Mouse (Mus musculus) forebrain, embryonic 11.5 days (tissue): ENCODE data around the gene Gm428. TPM values are rescaled to one million over a fixed set of nuclear protein-coding genes. Genes with fewer than 3 reads are reported as not detected.
"Not testable (repeated sequence)": the region's sequence is repeated elsewhere in the genome, so short reads cannot be mapped to it uniquely, and the experiment has no call there.

Experiments used
- ATAC-seq: fragments of 200-750 bp; cut with Nextera tagmentation; replicated peaks from 2 replicates; pipeline ENCODE4 v1.8.0; 2017; ENCODE audit warnings: moderate TSS enrichment; ENCODE audit not compliant: low FRiP score
- DNase-seq: peaks from one replicate; pipeline ENCODE4 v3.0.0-alpha.2; 2017; ENCODE audit warnings: low spot score
- H3K27ac ChIP-seq: fragments of 300-500 bp; sonication (generic); 2 replicates; pipeline ENCODE4 v1.5.1; 2014; ENCODE audit warnings: low read depth, low read length
- H3K27me3 ChIP-seq: fragments of 300-500 bp; sonication (generic); 2 replicates; pipeline ENCODE4 v1.6.1; 2014; ENCODE audit warnings: mild to moderate bottlenecking, low read length, mixed read lengths; ENCODE audit not compliant: control insufficient read depth, insufficient read depth
- H3K36me3 ChIP-seq: fragments of 300-500 bp; sonication (generic); 2 replicates; pipeline ENCODE4 v1.6.1; 2014; ENCODE audit warnings: mild to moderate bottlenecking, low read length, moderate library complexity, mixed read lengths; ENCODE audit not compliant: control insufficient read depth, insufficient read depth
- H3K4me1 ChIP-seq: fragments of 300-500 bp; sonication (generic); replicated peaks from 2 replicates; pipeline ENCODE4 v1.6.1; 2014; ENCODE audit warnings: low read length, mixed read lengths; ENCODE audit not compliant: control insufficient read depth, insufficient read depth
- H3K4me2 ChIP-seq: fragments of 300-500 bp; sonication (generic); 2 replicates; pipeline ENCODE4 v1.6.1; 2014; ENCODE audit warnings: low read depth, mild to moderate bottlenecking, low read length, moderate library complexity, mixed read lengths; ENCODE audit not compliant: severe bottlenecking
- H3K4me3 ChIP-seq: fragments of 300-500 bp; sonication (generic); 2 replicates; pipeline ENCODE4 v1.5.1; 2014; ENCODE audit warnings: low read depth, low read length
- H3K9ac ChIP-seq: fragments of 300-500 bp; sonication (generic); 2 replicates; pipeline ENCODE4 v1.6.1; 2014; ENCODE audit warnings: low read length
- H3K9me3 ChIP-seq: fragments of 300-500 bp; sonication (generic); 2 replicates; pipeline ENCODE4 v1.6.1; 2016; ENCODE audit warnings: low read length, mixed read lengths; ENCODE audit not compliant: control insufficient read depth
- WGBS: fragments of 180-500 bp; shearing (Covaris S2); extraction: QIAGEN DNeasy Blood & Tissue Kit; methylation state at CpG from one replicate; pipeline ENCODE4 v1.1.7; 2014; 5-methylcytosine and 5-hydroxymethylcytosine counted together
- polyA plus RNA-seq: library from polyadenylated mRNA; unstranded; fragments of >200 nt; fragmentation: Nextera tagmentation; extraction: Ambion mirVana; gene quantifications from 2 replicates; pipeline ENCODE4 v1.2.1, GENCODE M21; 2014

The Gm428 gene
- polyA plus RNA-seq, result not detected in 2 replicates

- not testable (repeated sequence) for H3K4me2 ChIP-seq, ATAC-seq, H3K4me1 ChIP-seq, H3K9ac ChIP-seq, DNase-seq, H3K4me3 ChIP-seq, H3K27ac ChIP-seq, H3K36me3 ChIP-seq, H3K9me3 ChIP-seq, H3K27me3 ChIP-seq
- no CpG with 5 or more reads among the region's 4 CpGs for WGBS
Measured at GRCm38 (mm10) chr4:73683216-73683615, at the start of gene Gm428. TSS of gene Gm428 (plus strand) at chr4:73683516.

- DNase-seq, H3K4me2 ChIP-seq, H3K9ac ChIP-seq, H3K27me3 ChIP-seq, H3K4me1 ChIP-seq, H3K27ac ChIP-seq, ATAC-seq, H3K36me3 ChIP-seq, H3K9me3 ChIP-seq, H3K4me3 ChIP-seq: not testable (repeated sequence)
- WGBS, result no CpG with 5 or more reads among the region's 4 CpGs
Measured at GRCm38 (mm10) chr4:73637821-73638220, 45.5 kb upstream of the Gm428 start, which contains the start of gene Gm11236. TSS of gene Gm11236 (plus strand) at chr4:73638121.

- not testable (repeated sequence) for ATAC-seq, DNase-seq, H3K27me3 ChIP-seq, H3K4me3 ChIP-seq, H3K4me2 ChIP-seq, H3K9me3 ChIP-seq, H3K36me3 ChIP-seq, H3K9ac ChIP-seq, H3K4me1 ChIP-seq, H3K27ac ChIP-seq
- 79% methylated on average over 4 of the region's 4 CpGs for WGBS
Measured at GRCm38 (mm10) chr4:73661864-73662263, 21.5 kb upstream of the Gm428 start.

- H3K4me3 ChIP-seq, H3K4me1 ChIP-seq, H3K27me3 ChIP-seq, ATAC-seq, DNase-seq, H3K27ac ChIP-seq, H3K4me2 ChIP-seq, H3K9me3 ChIP-seq, H3K9ac ChIP-seq, H3K36me3 ChIP-seq: not testable (repeated sequence)
- no CpG with 5 or more reads among the region's 4 CpGs for WGBS
Measured at GRCm38 (mm10) chr4:73668054-73668453, 15.3 kb upstream of the Gm428 start, which contains the start of gene Gm11239. TSS of gene Gm11239 (plus strand) at chr4:73668354.

GRCm38 (mm10) chr4:73718761-73719160 lies 35.4 kb downstream of the Gm428 start:
- no peak for ATAC-seq
- Histone ChIP-seq H3K27ac (no peak overlapping the region), H3K4me2 (no peak overlapping the region), H3K27me3 (no peaks in the 10 kb centered on the region), H3K4me3 (no peak overlapping the region), H3K36me3 (no peaks in the 10 kb centered on the region), H3K9ac (no peak overlapping the region), H3K4me1 (no peaks in the 10 kb centered on the region), H3K9me3 (no peaks in the 10 kb centered on the region)
- DNase-seq, result no peak
- 90% methylated on average over 1 of the region's 1 CpGs for WGBS

- no peaks in the 10 kb centered on the region for H3K27me3 ChIP-seq
- no peak overlapping the region for H3K4me2 ChIP-seq
- no peak overlapping the region for H3K9ac ChIP-seq
- H3K9me3 ChIP-seq, result no peaks in the 10 kb centered on the region
- no peak overlapping the region for H3K4me3 ChIP-seq
- no peak overlapping the region for H3K27ac ChIP-seq
- no peak for DNase-seq
- no peaks in the 10 kb centered on the region for H3K4me1 ChIP-seq
- no peaks in the 10 kb centered on the region for H3K36me3 ChIP-seq
- no peak for ATAC-seq
Measured at GRCm38 (mm10) chr4:73719819-73720218, 36.5 kb downstream of the Gm428 start.

Other genes with a start within 250 kb of the Gm428 start
- gene Gm11238, start 75.6 kb upstream of the Gm428 start, polyA plus RNA-seq, result not detected in 2 replicates
- not detected in 2 replicates for gene Gm11237, start 60.5 kb upstream of the Gm428 start, polyA plus RNA-seq
- not detected in 2 replicates for gene Gm11236, start 45.4 kb upstream of the Gm428 start, polyA plus RNA-seq
- gene Gm11239, start 15.2 kb upstream of the Gm428 start, polyA plus RNA-seq, result not detected in 2 replicates
- gene Rasef, start 107.5 kb downstream of the Gm428 start, polyA plus RNA-seq, result 0.49 and 0.63 TPM in 2 replicates
- gene Gm11758, start 192.8 kb downstream of the Gm428 start, polyA plus RNA-seq, result not detected in 2 replicates
- gene Gm11757, start 207.6 kb downstream of the Gm428 start, polyA plus RNA-seq, result not detected in 2 replicates
- gene Gm13871, start 222.4 kb downstream of the Gm428 start, polyA plus RNA-seq, result not detected in 2 replicates
- gene Gm11756, start 237.2 kb downstream of the Gm428 start, polyA plus RNA-seq, result not detected in 2 replicates